Mouse (Mus musculus) myocyte (in vitro differentiated cells): ENCODE measurements around the gene Bpifb1.

Experiments
- CEBPB ChIP-seq: IDR thresholded peaks from 2 replicates; pipeline ENCODE4 v1.6.1; 2011; ENCODE audit warnings: mild to moderate bottlenecking, moderate library complexity; ENCODE audit not compliant: poor library complexity, insufficient read depth, severe bottlenecking
- E2F4 ChIP-seq: IDR thresholded peaks from one replicate; pipeline ENCODE4 v1.6.1; 2011; ENCODE audit warnings: mild to moderate bottlenecking, control low read depth, moderate library complexity; ENCODE audit not compliant: insufficient read depth
- MAX ChIP-seq: IDR thresholded peaks from one replicate; pipeline ENCODE4 v1.6.1; 2011; ENCODE audit warnings: low read depth, mild to moderate bottlenecking, control low read depth
- MYOG ChIP-seq, 3 experiments: IDR thresholded peaks; one replicate each; pipeline ENCODE4 v1.6.1; 2011; ENCODE audit warnings: control low read depth in 2 of 3, low read depth in 2 of 3, mild to moderate bottlenecking in 2 of 3; ENCODE audit not compliant: insufficient read length in 2 of 3, control insufficient read depth in 1 of 3, insufficient read depth in 1 of 3
- POLR2A ChIP-seq: IDR thresholded peaks from one replicate; pipeline ENCODE4 v1.6.1; 2011; ENCODE audit warnings: low read depth, mild to moderate bottlenecking, control low read depth, moderate library complexity; ENCODE audit not compliant: insufficient read length
- POLR2AphosphoS2 ChIP-seq: IDR thresholded peaks from one replicate; pipeline ENCODE4 v1.6.1; 2011; ENCODE audit warnings: low read depth, control low read depth; ENCODE audit not compliant: insufficient read length

DNA sequence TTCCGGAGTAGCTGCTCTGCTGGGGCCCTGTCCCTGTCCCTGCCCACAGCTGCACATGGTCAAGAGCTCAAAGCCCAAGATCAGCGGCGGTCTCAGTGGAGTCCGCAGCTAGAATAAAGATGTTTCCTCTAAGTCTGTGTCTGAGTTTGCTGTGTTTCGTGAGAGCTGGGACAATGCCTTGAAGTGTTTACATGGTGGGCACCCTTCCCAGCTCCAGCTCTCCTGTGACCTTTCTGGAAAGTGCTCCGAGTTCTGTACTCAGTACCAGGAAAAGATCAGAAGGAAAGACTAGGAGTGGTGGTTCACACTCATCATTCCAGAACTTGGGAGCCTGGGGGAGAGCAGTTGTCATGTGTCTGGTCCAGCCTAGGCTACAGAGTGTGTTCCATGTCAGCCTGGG, 50.2 kb downstream of the Bpifb1 start:
- TF ChIP-seq CEBPB, result no peak
- no peak for TF ChIP-seq POLR2A
- no peak for TF ChIP-seq MAX
- TF ChIP-seq MYOG (IDR thresholded peaks at IDR 0.05; ENCODE audit: control insufficient read depth in 1 of 3, insufficient read depth in 1 of 3, insufficient read length in 2 of 3, low read depth in 2 of 3), result no peak
- TF ChIP-seq E2F4, result no peak
- no peak for TF ChIP-seq POLR2AphosphoS2
